Mouse (Mus musculus) liver, embryonic 12.5 days (tissue): ENCODE results near the gene 1700020N01Rik. TPM values are rescaled to one million over a fixed set of nuclear protein-coding genes. Genes with fewer than 3 reads are reported as not detected.

Experiments used
- ATAC-seq: fragments of 200-750 bp; cut with Nextera tagmentation; 2 replicates; pipeline ENCODE4 v1.8.0; 2017; ENCODE audit warnings: moderate number of reproducible peaks, mild to moderate bottlenecking, moderate library complexity
- H3K27ac ChIP-seq: fragments of 300-500 bp; sonication (generic); 2 replicates; pipeline ENCODE4 v1.5.1; 2016; ENCODE audit warnings: mild to moderate bottlenecking
- H3K27me3 ChIP-seq: fragments of 300-500 bp; sonication (generic); replicated peaks from 2 replicates; pipeline ENCODE4 v1.6.1; 2016; ENCODE audit warnings: mild to moderate bottlenecking, moderate library complexity
- H3K36me3 ChIP-seq: fragments of 300-500 bp; sonication (generic); 2 replicates; pipeline ENCODE4 v1.6.1; 2016; ENCODE audit warnings: mild to moderate bottlenecking, moderate library complexity
- H3K4me1 ChIP-seq: fragments of 300-500 bp; sonication (generic); 2 replicates; pipeline ENCODE4 v1.6.1; 2016
- H3K4me2 ChIP-seq: fragments of 300-500 bp; sonication (generic); 2 replicates; pipeline ENCODE4 v1.6.1; 2016; ENCODE audit warnings: mild to moderate bottlenecking, moderate library complexity
- H3K4me3 ChIP-seq: fragments of 300-500 bp; sonication (generic); 2 replicates; pipeline ENCODE4 v1.5.1; 2016; ENCODE audit warnings: mild to moderate bottlenecking, moderate library complexity
- H3K9ac ChIP-seq: fragments of 300-500 bp; sonication (generic); 2 replicates; pipeline ENCODE4 v1.6.1; 2016; ENCODE audit warnings: mild to moderate bottlenecking, moderate library complexity
- H3K9me3 ChIP-seq: fragments of 300-500 bp; sonication (generic); replicated peaks from 2 replicates; pipeline ENCODE4 v1.6.1; 2016; ENCODE audit warnings: mild to moderate bottlenecking, moderate library complexity
- WGBS: fragments of 180-500 bp; shearing (Covaris S2); methylation state at CpG from one replicate; pipeline ENCODE4 v1.1.7; 2016; ENCODE audit not compliant: insufficient replicate concordance; 5-methylcytosine and 5-hydroxymethylcytosine counted together
- polyA plus RNA-seq: library from polyadenylated mRNA; unstranded; fragments of >200 nt; fragmentation: Nextera tagmentation; extraction: Ambion mirVana; gene quantifications from 2 replicates; pipeline ENCODE4 v1.2.1, GENCODE M21; 2016

1700020N01Rik gene
- polyA plus RNA-seq = not detected in 2 replicates

- 84% methylated on average over 22 of the region's 22 CpGs for WGBS
- Histone ChIP-seq H3K27me3 (no peaks in the 10 kb centered on the region), H3K9me3 (no peaks in the 10 kb centered on the region), H3K4me3 (no peak within 1 kb of the TSS), H3K36me3 (no peaks in the 10 kb centered on the region), H3K27ac (no peak within 1 kb of the TSS), H3K9ac (no peak within 1 kb of the TSS), H3K4me1 (no peaks in the 10 kb centered on the region), H3K4me2 (no peak within 1 kb of the TSS)
- no peak for ATAC-seq
Measured at GRCm38 (mm10) chr10:21592896-21593380, at the start of gene 1700020N01Rik. TSS of gene 1700020N01Rik (plus strand) at chr10:21593145.

GRCm38 (mm10) chr10:21543576-21544278 lies 49.2 kb upstream of the 1700020N01Rik start:
- Histone ChIP-seq H3K9me3 (no peaks in the 10 kb centered on the region), H3K36me3 (no peaks in the 10 kb centered on the region)
- ATAC-seq = no peak

GRCm38 (mm10) chr10:21544721-21545120 lies 48.2 kb upstream of the 1700020N01Rik start:
- Histone ChIP-seq H3K27me3 (peaks cover 6% of the 10 kb centered on the region; the same call in 1 of the 2 replicates), H3K4me2 (no peak overlapping the region), H3K4me3 (no peak overlapping the region), H3K27ac (no peak overlapping the region), H3K9ac (no peak overlapping the region), H3K36me3 (no peaks in the 10 kb centered on the region), H3K4me1 (no peaks in the 10 kb centered on the region), H3K9me3 (no peaks in the 10 kb centered on the region)
- WGBS = 53% methylated on average over 4 of the region's 4 CpGs
- no peak for ATAC-seq

More at GRCm38 (mm10) chr10:21543576-21544278, 49.2 kb upstream of the 1700020N01Rik start:
- Histone ChIP-seq H3K27ac (no peak overlapping the region), H3K9ac (no peak overlapping the region), H3K4me3 (no peak overlapping the region), H3K27me3 (peaks cover 6% of the 10 kb centered on the region; the same call in 1 of the 2 replicates), H3K4me2 (no peak overlapping the region), H3K4me1 (no peaks in the 10 kb centered on the region)
- 46% methylated on average over 3 of the region's 3 CpGs for WGBS

- Histone ChIP-seq H3K27ac (no peak overlapping the region), H3K4me2 (no peak overlapping the region), H3K27me3 (peaks cover 6% of the 10 kb centered on the region; the same call in 1 of the 2 replicates), H3K4me1 (no peaks in the 10 kb centered on the region), H3K4me3 (no peak overlapping the region), H3K9me3 (no peaks in the 10 kb centered on the region), H3K36me3 (no peaks in the 10 kb centered on the region), H3K9ac (no peak overlapping the region)
- ATAC-seq = no peak
- WGBS = 18% methylated on average over 6 of the region's 6 CpGs
Measured at GRCm38 (mm10) chr10:21545446-21545845, 47.5 kb upstream of the 1700020N01Rik start.

- Histone ChIP-seq H3K27me3 (peaks cover 6% of the 10 kb centered on the region; the same call in 1 of the 2 replicates), H3K9ac (no peak overlapping the region), H3K4me2 (no peak overlapping the region), H3K36me3 (no peaks in the 10 kb centered on the region), H3K4me3 (no peak overlapping the region), H3K4me1 (no peaks in the 10 kb centered on the region), H3K27ac (no peak overlapping the region), H3K9me3 (no peaks in the 10 kb centered on the region)
- no peak for ATAC-seq
- 68% methylated on average over 9 of the region's 9 CpGs for WGBS
Measured at GRCm38 (mm10) chr10:21548871-21549505, 44.0 kb upstream of the 1700020N01Rik start.

- no peak for ATAC-seq
- Histone ChIP-seq H3K27me3 (no peaks in the 10 kb centered on the region), H3K9ac (no peak overlapping the region), H3K4me1 (no peaks in the 10 kb centered on the region), H3K4me2 (no peak overlapping the region), H3K36me3 (no peaks in the 10 kb centered on the region), H3K27ac (no peak overlapping the region), H3K9me3 (no peaks in the 10 kb centered on the region), H3K4me3 (no peak overlapping the region)
- 68% methylated on average over 8 of the region's 8 CpGs for WGBS
Measured at GRCm38 (mm10) chr10:21552967-21553682, 39.8 kb upstream of the 1700020N01Rik start.

- Histone ChIP-seq H3K4me1 (no peaks in the 10 kb centered on the region), H3K27ac (no peak overlapping the region), H3K4me3 (no peak overlapping the region), H3K4me2 (no peak overlapping the region), H3K36me3 (no peaks in the 10 kb centered on the region), H3K9ac (no peak overlapping the region), H3K9me3 (no peaks in the 10 kb centered on the region), H3K27me3 (no peaks in the 10 kb centered on the region)
- 70% methylated on average over 4 of the region's 4 CpGs for WGBS
- ATAC-seq = no peak
Measured at GRCm38 (mm10) chr10:21553683-21554035, 39.3 kb upstream of the 1700020N01Rik start.

- H3K9ac ChIP-seq = no peak overlapping the region
- H3K36me3 ChIP-seq = no peaks in the 10 kb centered on the region
- H3K4me2 ChIP-seq = no peak overlapping the region
- no peak overlapping the region for H3K27ac ChIP-seq
- no peak overlapping the region for H3K4me3 ChIP-seq
- ATAC-seq = no peak
- no peaks in the 10 kb centered on the region for H3K9me3 ChIP-seq
- no peaks in the 10 kb centered on the region for H3K27me3 ChIP-seq
- no peaks in the 10 kb centered on the region for H3K4me1 ChIP-seq
- WGBS = 67% methylated on average over 11 of the region's 11 CpGs
Measured at GRCm38 (mm10) chr10:21554896-21555580, 37.9 kb upstream of the 1700020N01Rik start.

- Histone ChIP-seq H3K9ac (no peak overlapping the region), H3K9me3 (no peaks in the 10 kb centered on the region), H3K4me1 (no peaks in the 10 kb centered on the region), H3K27ac (no peak overlapping the region), H3K36me3 (no peaks in the 10 kb centered on the region), H3K27me3 (no peaks in the 10 kb centered on the region), H3K4me3 (no peak overlapping the region), H3K4me2 (no peak overlapping the region)
- no peak for ATAC-seq
- 57% methylated on average over 15 of the region's 15 CpGs for WGBS
Measured at GRCm38 (mm10) chr10:21559769-21560168, 33.2 kb upstream of the 1700020N01Rik start.

- ATAC-seq = no peak
- Histone ChIP-seq H3K4me1 (no peaks in the 10 kb centered on the region), H3K9ac (no peak overlapping the region), H3K27me3 (no peaks in the 10 kb centered on the region), H3K9me3 (no peaks in the 10 kb centered on the region), H3K27ac (no peak overlapping the region), H3K4me3 (no peak overlapping the region), H3K4me2 (no peak overlapping the region), H3K36me3 (no peaks in the 10 kb centered on the region)
- WGBS = 44% methylated on average over 1 of the region's 1 CpGs
Measured at GRCm38 (mm10) chr10:21561181-21561580, 31.8 kb upstream of the 1700020N01Rik start.

GRCm38 (mm10) chr10:21563446-21563845 lies 29.5 kb upstream of the 1700020N01Rik start:
- no peaks in the 10 kb centered on the region for H3K4me1 ChIP-seq
- H3K27ac ChIP-seq = no peak overlapping the region
- no peak for ATAC-seq
- H3K4me3 ChIP-seq = no peak overlapping the region
- no peak overlapping the region for H3K4me2 ChIP-seq
- no peaks in the 10 kb centered on the region for H3K9me3 ChIP-seq
- WGBS = 72% methylated on average over 2 of the region's 2 CpGs
- no peak overlapping the region for H3K9ac ChIP-seq
- H3K27me3 ChIP-seq = no peaks in the 10 kb centered on the region
- no peaks in the 10 kb centered on the region for H3K36me3 ChIP-seq
